Mouse (Mus musculus) CD4-positive, CD25-positive, alpha-beta regulatory T cell, adult 9 weeks (primary cell): Measurements from ENCODE around the gene Map3k6. TPM values are rescaled to one million over a fixed set of nuclear protein-coding genes. Genes with fewer than 3 reads are reported as not detected.

Experiments used
- polyA plus RNA-seq: library from polyadenylated mRNA; unstranded; fragments of 100-300 nt; shearing (Covaris generic); gene quantifications from one replicate; pipeline ENCODE4 v1.2.1, GENCODE M21; 2017

Gene Map3k6
- polyA plus RNA-seq: not detected

DNA sequence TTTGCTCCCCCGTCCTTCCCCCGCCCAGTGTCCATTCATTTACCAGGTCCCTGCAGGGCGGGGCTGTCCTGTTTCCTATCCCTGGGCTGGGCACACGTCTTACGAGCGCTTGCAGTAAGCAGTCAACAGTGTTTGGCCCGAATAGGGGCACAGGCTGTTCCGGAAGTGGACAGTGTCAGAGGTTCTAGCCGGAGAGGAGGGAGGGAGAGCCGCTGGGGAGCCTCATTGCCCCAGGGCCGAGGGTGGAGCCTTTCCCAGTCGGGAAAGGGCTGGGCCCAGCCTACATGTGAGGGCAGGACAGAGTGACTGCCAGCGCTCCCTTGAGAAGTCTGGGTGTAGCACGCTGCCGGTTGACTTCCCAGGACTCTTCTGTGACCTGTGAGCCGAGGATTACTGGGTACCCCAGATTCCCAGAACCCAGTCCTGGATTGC is at the start of gene Map3k6:
TSS of gene Map3k6 (plus strand) at position 329 of the 432 bp plus-strand sequence.

DNA sequence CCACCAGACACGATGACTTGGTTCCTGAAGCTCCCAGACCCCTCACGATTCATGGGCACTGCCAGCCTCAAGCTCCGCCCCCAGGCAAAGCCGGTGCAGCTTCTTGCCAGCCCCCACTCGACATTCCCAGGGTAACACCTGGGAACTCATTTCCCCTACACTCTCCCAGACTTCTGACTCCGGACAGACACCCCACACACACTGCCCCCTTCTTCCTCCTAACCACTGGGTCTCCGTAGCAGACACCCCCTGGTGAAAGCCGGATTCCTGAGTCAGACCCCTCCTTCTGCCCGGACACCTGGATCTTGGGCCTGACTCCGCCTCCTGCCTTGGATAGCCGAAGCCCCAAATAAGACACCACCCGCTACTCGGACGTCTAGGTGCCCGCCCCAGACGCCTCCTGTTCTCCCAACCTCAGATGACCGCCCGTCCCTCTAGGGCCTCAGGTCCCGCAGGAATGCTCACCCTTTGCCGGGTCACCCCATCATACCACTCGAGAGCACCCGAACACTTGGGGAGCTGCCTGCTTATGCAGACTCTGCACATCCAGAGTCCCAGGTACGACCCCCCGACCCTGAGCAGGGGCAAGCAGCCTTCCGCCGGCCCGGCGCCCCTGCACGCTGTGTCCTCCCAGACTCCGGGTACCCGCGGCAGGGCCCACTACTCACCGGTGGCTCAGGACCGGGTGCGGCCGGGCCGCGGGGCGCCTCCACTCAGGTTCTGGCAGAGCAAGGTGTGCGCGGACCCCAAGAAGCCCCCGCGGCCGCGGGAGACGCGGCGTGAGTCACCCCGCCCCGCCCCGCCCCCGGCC is 28.7 kb upstream of the Map3k6 start, which contains the start of the genes Cd164l2 and Gpr3:
TSS of gene Cd164l2 (plus strand) at position 381 of the 811 bp plus-strand sequence.
TSS of gene Gpr3 (minus strand) at position 786 of the 811 bp plus-strand sequence.

DNA sequence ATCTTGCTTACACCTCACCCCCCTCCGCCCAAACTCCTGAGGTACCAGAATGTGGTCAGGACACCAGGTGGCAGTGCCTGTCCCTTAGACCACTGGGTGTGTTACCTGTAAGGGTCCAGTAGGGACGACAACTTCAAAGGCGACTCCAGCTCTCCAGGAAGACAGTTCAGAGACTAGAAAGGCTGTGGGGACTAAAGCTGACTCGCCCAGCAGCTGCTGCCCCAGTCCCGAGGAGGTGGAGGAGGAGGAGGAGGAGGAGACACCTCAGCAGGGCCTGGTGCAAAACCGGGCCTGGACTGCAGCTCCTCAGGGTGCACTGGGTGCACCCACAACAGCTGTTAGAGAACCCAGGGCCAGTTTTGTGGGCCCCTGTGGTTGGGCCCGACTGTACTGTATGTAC is 22.3 kb downstream of the Map3k6 start, which contains the start of gene Sytl1:
TSS of gene Sytl1 (minus strand) at position 232 of the 400 bp plus-strand sequence.

DNA sequence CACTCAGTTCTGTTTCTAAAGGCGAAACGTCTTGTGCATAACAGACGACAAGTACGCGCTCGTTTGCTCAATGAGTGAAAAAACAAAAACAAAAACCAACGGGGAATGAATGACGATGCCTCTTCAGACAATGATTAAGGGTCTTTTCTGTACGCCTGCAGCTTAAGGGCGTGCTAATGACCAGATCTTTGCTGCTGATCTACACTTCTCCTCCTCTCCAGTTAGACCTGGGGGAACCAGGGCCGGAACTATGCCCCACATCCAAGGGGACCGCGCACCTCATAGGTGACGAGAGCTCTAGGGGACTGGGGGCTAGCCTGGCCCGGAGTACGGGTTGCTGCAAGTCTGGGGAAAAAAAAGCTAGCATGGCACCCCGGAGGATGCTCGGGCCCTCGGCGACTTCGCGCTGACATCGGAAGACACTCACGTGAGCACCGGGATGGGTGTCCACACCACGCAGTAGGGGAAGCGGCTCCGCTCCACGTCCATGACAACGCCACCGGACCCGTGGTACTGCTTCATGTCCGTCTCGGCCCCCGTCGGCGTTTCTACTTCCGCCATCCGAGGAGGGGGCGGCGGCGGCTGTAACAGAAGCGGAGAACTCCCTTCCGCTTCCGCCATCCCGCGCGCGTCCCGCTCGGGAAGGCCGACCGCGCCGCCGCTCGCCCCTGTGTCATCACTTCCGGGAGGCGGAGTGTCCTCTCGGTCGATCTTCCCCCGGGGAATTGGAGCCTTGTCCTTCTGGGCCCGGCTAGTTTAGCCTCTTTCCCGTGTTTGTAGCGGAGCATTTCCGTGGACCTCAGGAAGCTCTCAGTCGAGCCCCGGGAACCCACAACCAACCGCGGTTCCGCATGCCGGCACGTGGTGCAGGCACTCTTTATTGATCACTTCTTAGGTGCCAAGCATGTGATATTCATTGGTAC is 36.7 kb downstream of the Map3k6 start, which contains the start of gene Tmem222:
TSS of gene Tmem222 (minus strand) at position 689 of the 923 bp plus-strand sequence.

Other genes starting within 250 kb of the Map3k6 start
- 4.5 TPM for gene Ahdc1, start 229.6 kb upstream of the Map3k6 start, polyA plus RNA-seq
- gene Wasf2, start 110.3 kb upstream of the Map3k6 start, polyA plus RNA-seq: 104 TPM
- gene Cd164l2, start 28.7 kb upstream of the Map3k6 start, polyA plus RNA-seq: not detected
- gene Gpr3, start 28.3 kb upstream of the Map3k6 start, polyA plus RNA-seq: not detected
- 53.7 TPM for gene Sytl1, start 22.3 kb downstream of the Map3k6 start, polyA plus RNA-seq
- gene Tmem222, start 37.0 kb downstream of the Map3k6 start, polyA plus RNA-seq: 87.6 TPM
- 3.8 TPM for gene Wdtc1, start 112.7 kb downstream of the Map3k6 start, polyA plus RNA-seq
- gene Slc9a1, start 128.9 kb downstream of the Map3k6 start, polyA plus RNA-seq: 26.6 TPM
- gene Tent5b, start 239.3 kb downstream of the Map3k6 start, polyA plus RNA-seq: not detected